Mouse (Mus musculus): ENCODE results near the gene Slc29a4. TPM values are rescaled to one million over a fixed set of nuclear protein-coding genes. Genes with fewer than 3 reads are reported as not detected.
A peak's percentile ranks its signal among the peaks of the same experiment; 100 is the strongest.

Gene Slc29a4
- polyA plus RNA-seq, 1 experiment from 2014 or later, result 5.7 TPM

- H3K27ac ChIP-seq (ENCODE audit: low read length), result no peak overlapping the region
- no peak overlapping the region for H3K4me3 ChIP-seq (ENCODE audit: low read length)
- no peaks in the 10 kb centered on the region for H3K27me3 ChIP-seq (ENCODE audit: control insufficient read depth, insufficient read depth, low read depth, low read length)
- no peak overlapping the region for H3K9ac ChIP-seq (ENCODE audit: low read length)
- H3K36me3 ChIP-seq (ENCODE audit: control insufficient read depth, insufficient read depth, low read length), result no peaks in the 10 kb centered on the region
- H3K9me3 ChIP-seq (ENCODE audit: control insufficient read depth, low read length), result no peaks in the 10 kb centered on the region
- no peak overlapping the region for H3K4me2 ChIP-seq (ENCODE audit: low read depth, low read length)
- 49% methylated on average over 8 of the region's 8 CpGs for WGBS
- no peak for ATAC-seq (ENCODE audit: low read depth)
- H3K4me1 ChIP-seq (replicated peaks; ENCODE audit: control insufficient read depth, insufficient read depth, low read length), result no peaks in the 10 kb centered on the region
Measured at GRCm38 (mm10) chr5:142693738-142694430, 1.6 kb downstream of the Slc29a4 start.

GRCm38 (mm10) chr5:142694627-142695340 is 2.5 kb downstream of the Slc29a4 start:
- Histone ChIP-seq H3K9me3 (ENCODE audit: control insufficient read depth, low read length) (no peaks in the 10 kb centered on the region), H3K27me3 (ENCODE audit: control insufficient read depth, insufficient read depth, low read depth, low read length) (no peaks in the 10 kb centered on the region), H3K4me3 (ENCODE audit: low read length) (no peak overlapping the region), H3K4me1 (replicated peaks; ENCODE audit: control insufficient read depth, insufficient read depth, low read length) (no peaks in the 10 kb centered on the region), H3K36me3 (ENCODE audit: control insufficient read depth, insufficient read depth, low read length) (no peaks in the 10 kb centered on the region), H3K9ac (ENCODE audit: low read length) (no peak overlapping the region), H3K27ac (ENCODE audit: low read length) (no peak overlapping the region), H3K4me2 (ENCODE audit: low read depth, low read length) (no peak overlapping the region)
- 7% methylated on average over 12 of the region's 12 CpGs for WGBS
- no peak for ATAC-seq (ENCODE audit: low read depth)

- 35% methylated on average over 6 of the region's 6 CpGs for WGBS
Measured at GRCm38 (mm10) chr5:142696258-142696657, 3.9 kb downstream of the Slc29a4 start.

GRCm38 (mm10) chr5:142696865-142697264 is 4.6 kb downstream of the Slc29a4 start:
- Histone ChIP-seq H3K4me1 (replicated peaks; ENCODE audit: control insufficient read depth, insufficient read depth, low read length) (no peaks in the 10 kb centered on the region; the same call in 1 of the 2 replicates), H3K27ac (ENCODE audit: low read length) (no peak overlapping the region), H3K4me2 (ENCODE audit: low read depth, low read length) (no peak overlapping the region), H3K9ac (ENCODE audit: low read length) (no peak overlapping the region), H3K36me3 (ENCODE audit: control insufficient read depth, insufficient read depth, low read length) (no peaks in the 10 kb centered on the region), H3K9me3 (ENCODE audit: control insufficient read depth, low read length) (no peaks in the 10 kb centered on the region), H3K27me3 (ENCODE audit: control insufficient read depth, insufficient read depth, low read depth, low read length) (peaks cover 5% of the 10 kb centered on the region; the same call in 1 of the 2 replicates), H3K4me3 (ENCODE audit: low read length) (no peak overlapping the region)
- ATAC-seq (ENCODE audit: low read depth), result no peak
- 80% methylated on average over 6 of the region's 6 CpGs for WGBS

More at GRCm38 (mm10) chr5:142696258-142696657, 3.9 kb downstream of the Slc29a4 start:
- Histone ChIP-seq H3K9ac (ENCODE audit: low read length) (no peak overlapping the region), H3K27me3 (ENCODE audit: control insufficient read depth, insufficient read depth, low read depth, low read length) (peaks cover 1% of the 10 kb centered on the region; the same call in 1 of the 2 replicates), H3K9me3 (ENCODE audit: control insufficient read depth, low read length) (no peaks in the 10 kb centered on the region), H3K4me1 (replicated peaks; ENCODE audit: control insufficient read depth, insufficient read depth, low read length) (no peaks in the 10 kb centered on the region), H3K4me2 (ENCODE audit: low read depth, low read length) (no peak overlapping the region), H3K36me3 (ENCODE audit: control insufficient read depth, insufficient read depth, low read length) (no peaks in the 10 kb centered on the region), H3K4me3 (ENCODE audit: low read length) (no peak overlapping the region), H3K27ac (ENCODE audit: low read length) (no peak overlapping the region)
- ATAC-seq (ENCODE audit: low read depth), result no peak

- H3K27ac ChIP-seq (ENCODE audit: low read length), result no peak overlapping the region
- WGBS, result 62% methylated on average over 2 of the region's 2 CpGs
- peaks cover 5% of the 10 kb centered on the region; the same call in 1 of the 2 replicates for H3K27me3 ChIP-seq (ENCODE audit: control insufficient read depth, insufficient read depth, low read depth, low read length)
- H3K4me2 ChIP-seq (ENCODE audit: low read depth, low read length), result no peak overlapping the region
- H3K4me3 ChIP-seq (ENCODE audit: low read length), result no peak overlapping the region
- no peak for ATAC-seq (ENCODE audit: low read depth)
- H3K36me3 ChIP-seq (ENCODE audit: control insufficient read depth, insufficient read depth, low read length), result no peaks in the 10 kb centered on the region
- no peak overlapping the region for H3K9ac ChIP-seq (ENCODE audit: low read length)
- H3K9me3 ChIP-seq (ENCODE audit: control insufficient read depth, low read length), result no peaks in the 10 kb centered on the region
- peaks cover 2% of the 10 kb centered on the region for H3K4me1 ChIP-seq (replicated peaks; ENCODE audit: control insufficient read depth, insufficient read depth, low read length)
Measured at GRCm38 (mm10) chr5:142697742-142698141, 5.4 kb downstream of the Slc29a4 start.

- Histone ChIP-seq H3K36me3 (ENCODE audit: control insufficient read depth, insufficient read depth, low read length) (no peaks in the 10 kb centered on the region), H3K27me3 (ENCODE audit: control insufficient read depth, insufficient read depth, low read depth, low read length) (peaks cover 7% of the 10 kb centered on the region; the same call in 1 of the 2 replicates), H3K4me2 (ENCODE audit: low read depth, low read length) (peak overlapping the region; percentile 98), H3K9ac (ENCODE audit: low read length) (no peak overlapping the region), H3K27ac (ENCODE audit: low read length) (no peak overlapping the region), H3K4me3 (ENCODE audit: low read length) (peak overlapping the region; percentile 63), H3K9me3 (ENCODE audit: control insufficient read depth, low read length) (no peaks in the 10 kb centered on the region), H3K4me1 (replicated peaks; ENCODE audit: control insufficient read depth, insufficient read depth, low read length) (peaks cover 3% of the 10 kb centered on the region)
- WGBS, result 8% methylated on average over 15 of the region's 15 CpGs
- ATAC-seq (ENCODE audit: low read depth), result peak; percentile 66
Measured at GRCm38 (mm10) chr5:142700842-142701589, 8.7 kb downstream of the Slc29a4 start.

- H3K9me3 ChIP-seq (ENCODE audit: control insufficient read depth, low read length), result no peaks in the 10 kb centered on the region
- peak; percentile 88 for ATAC-seq (ENCODE audit: low read depth)
- peak overlapping the region; percentile 65 for H3K9ac ChIP-seq (ENCODE audit: low read length)
- H3K36me3 ChIP-seq (ENCODE audit: control insufficient read depth, insufficient read depth, low read length), result no peaks in the 10 kb centered on the region
- under 1% methylated on average over 47 of the region's 72 CpGs for WGBS
- peak overlapping the region; percentile 63 for H3K4me3 ChIP-seq (ENCODE audit: low read length)
- H3K27me3 ChIP-seq (ENCODE audit: control insufficient read depth, insufficient read depth, low read depth, low read length), result peaks cover 7% of the 10 kb centered on the region; the same call in 1 of the 2 replicates
- peaks cover 3% of the 10 kb centered on the region for H3K4me1 ChIP-seq (replicated peaks; ENCODE audit: control insufficient read depth, insufficient read depth, low read length)
- H3K27ac ChIP-seq (ENCODE audit: low read length), result no peak overlapping the region
- peak overlapping the region; percentile 98 for H3K4me2 ChIP-seq (ENCODE audit: low read depth, low read length)
Measured at GRCm38 (mm10) chr5:142701651-142702510, 9.6 kb downstream of the Slc29a4 start.

GRCm38 (mm10) chr5:142702511-142703138 is 10.3 kb downstream of the Slc29a4 start:
- ATAC-seq (ENCODE audit: low read depth), result no peak

More at GRCm38 (mm10) chr5:142702511-142703138, 10.3 kb downstream of the Slc29a4 start:
- 16% methylated on average over 18 of the region's 18 CpGs for WGBS
- Histone ChIP-seq H3K9me3 (ENCODE audit: control insufficient read depth, low read length) (no peaks in the 10 kb centered on the region), H3K27ac (ENCODE audit: low read length) (no peak overlapping the region), H3K27me3 (ENCODE audit: control insufficient read depth, insufficient read depth, low read depth, low read length) (peaks cover 7% of the 10 kb centered on the region; the same call in 1 of the 2 replicates), H3K9ac (ENCODE audit: low read length) (peak overlapping the region; percentile 65), H3K36me3 (ENCODE audit: control insufficient read depth, insufficient read depth, low read length) (no peaks in the 10 kb centered on the region), H3K4me2 (ENCODE audit: low read depth, low read length) (peak overlapping the region; percentile 98), H3K4me1 (replicated peaks; ENCODE audit: control insufficient read depth, insufficient read depth, low read length) (peaks cover 3% of the 10 kb centered on the region), H3K4me3 (ENCODE audit: low read length) (peak overlapping the region; percentile 63)

Data from lung, embryonic 16.5 days (tissue).